Mouse (Mus musculus) C2C12 (cell line): ENCODE data around the gene Nrp1.

Experiments used
- CEBPB ChIP-seq: IDR thresholded peaks from one replicate; pipeline ENCODE4 v1.6.1; 2011; ENCODE audit warnings: low read depth, mild to moderate bottlenecking, control low read depth, moderate library complexity
- CTCF ChIP-seq: IDR thresholded peaks from one replicate; pipeline ENCODE4 v1.5.1; 2011; ENCODE audit not compliant: control insufficient read depth, insufficient read depth, insufficient read length

DNA sequence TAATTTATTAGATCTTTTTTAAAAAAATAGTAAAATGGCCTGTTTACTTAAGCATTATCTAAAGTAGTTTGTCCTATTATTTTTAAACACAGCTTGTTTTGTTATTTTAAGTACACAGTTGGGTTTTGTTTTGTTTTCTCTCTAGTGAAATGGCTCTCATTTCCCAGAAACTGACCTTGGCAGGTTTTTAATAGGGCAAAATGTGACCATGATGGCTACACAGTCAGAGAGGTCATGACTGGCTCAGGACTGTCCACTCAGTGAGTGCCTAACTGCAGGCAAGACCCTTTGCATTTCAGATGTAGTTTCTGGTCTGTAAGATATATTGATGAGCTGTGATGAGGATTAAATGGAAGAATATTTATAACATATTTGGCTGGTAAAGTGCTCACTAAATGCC lies 104.8 kb downstream of the Nrp1 start:
- TF ChIP-seq CEBPB (no peak), CTCF (no peak)
